ENCODE assay signal across 9 mouse cellular contexts in genomic region chr11:101131701-101132100, GRCm38 (mm10). TPM values are rescaled to one million over a fixed set of nuclear protein-coding genes. Genes with fewer than 3 reads are reported as not detected.
DNase-seq lines count a peak whose midpoint lies in the region; ATAC-seq and TF ChIP-seq lines count a peak whose summit lies in the region.
"Had no signal": no experiment of that assay in that cellular context is flagged by ENCODE, and none has a peak within 500 bp of the region (broad histone marks: within the 10 kb centered on the region; RNA-seq: fewer than 3 reads in every experiment).

No protein-coding gene starts in this region.

- no peak overlapping the region for H3K27ac ChIP-seq in hindbrain, postnatal 0 days
- no peak overlapping the region for H3K27ac ChIP-seq in hindbrain, embryonic 12.5 days
- no peak overlapping the region for H3K27ac ChIP-seq in thymus, adult 2 months (ENCODE audit: control insufficient read depth, insufficient read depth, low read length)
- H3K27ac ChIP-seq: embryonic facial prominence, embryonic 13.5 days had no signal

- peaks cover 2% of the 10 kb centered on the region; the same call in 1 of the 2 replicates for H3K36me3 ChIP-seq in hindbrain, postnatal 0 days (ENCODE audit: insufficient read depth, low read length)
- peaks cover 7% of the 10 kb centered on the region for H3K36me3 ChIP-seq in hindbrain, embryonic 12.5 days
- H3K36me3 ChIP-seq in thymus, adult 2 months (ENCODE audit: control insufficient read depth, insufficient read depth, low read length) = no peaks in the 10 kb centered on the region; the same call in 1 of the 2 replicates

- intact Hi-C loops in left cerebral cortex, postnatal 36 days (cut with DNase I) = no loop called here

- H3K27me3 ChIP-seq in hindbrain, postnatal 0 days (ENCODE audit: insufficient read depth, low read length) = no peaks in the 10 kb centered on the region
- no peaks in the 10 kb centered on the region for H3K27me3 ChIP-seq in hindbrain, embryonic 12.5 days
- H3K27me3 ChIP-seq in thymus, adult 2 months (ENCODE audit: control insufficient read depth, insufficient read depth, low read length) = no peaks in the 10 kb centered on the region
- H3K27me3 ChIP-seq: embryonic facial prominence, embryonic 13.5 days had no signal

- no peak overlapping the region for H3K9ac ChIP-seq in hindbrain, postnatal 0 days (replicated peaks; ENCODE audit: low read length)
- H3K9ac ChIP-seq in hindbrain, embryonic 12.5 days = no peak overlapping the region
- H3K9ac ChIP-seq: embryonic facial prominence, embryonic 13.5 days had no signal

- TF ChIP-seq CTCF in hindbrain, postnatal 0 days (IDR thresholded peaks at IDR 0.05; ENCODE audit: low read depth) = peak; percentile 64
- TF ChIP-seq CTCF in thymus, adult 2 months (IDR thresholded peaks at IDR 0.05; ENCODE audit: borderline replicate concordance, control insufficient read depth, extremely low read depth, insufficient read depth, low read length, poor library complexity) = no peak

- no peak for ATAC-seq in hindbrain, postnatal 0 days
- no peak for ATAC-seq in hindbrain, embryonic 12.5 days (ENCODE audit: low FRiP score)

- 90% methylated on average over 6 of the region's 6 CpGs for WGBS in hindbrain, postnatal 0 days
- 86% methylated on average over 6 of the region's 6 CpGs for WGBS in hindbrain, embryonic 12.5 days
- 99% methylated on average over 6 of the region's 6 CpGs for WGBS in thymus, adult 2 months

- TF ChIP-seq POLR2A in thymus, adult 2 months (IDR thresholded peaks at IDR 0.05; ENCODE audit: control insufficient read depth, extremely low read depth, insufficient read depth, low read length, poor library complexity) = no peak

- DNase-seq in hindbrain, postnatal 0 days (ENCODE audit: low spot score) = peak; percentile 79
- peak; percentile 42 for DNase-seq in thymus, postnatal 0 days (ENCODE audit: low spot score)
- no peak for DNase-seq in thymus, adult 2 months
- peak; percentile 38 to 65 for DNase-seq in cerebellum, postnatal 25 days
- DNase-seq in testis, postnatal 14 days (ENCODE audit: low spot score) = peak; percentile 66
- no peak for DNase-seq in frontal cortex, postnatal 14 days (ENCODE audit: low spot score in 2 of 2)
- DNase-seq in left cerebral cortex, postnatal 36 days (ENCODE audit: low spot score in 2 of 2) = no peak

- H3K4me2 ChIP-seq in hindbrain, postnatal 0 days (ENCODE audit: low read depth, low read length) = no peak overlapping the region
- H3K4me2 ChIP-seq in hindbrain, embryonic 12.5 days (replicated peaks) = no peak overlapping the region
- H3K4me2 ChIP-seq: embryonic facial prominence, embryonic 13.5 days had no signal

- no peaks in the 10 kb centered on the region for H3K9me3 ChIP-seq in hindbrain, postnatal 0 days (ENCODE audit: low read length)
- H3K9me3 ChIP-seq in hindbrain, embryonic 12.5 days (replicated peaks) = no peaks in the 10 kb centered on the region

- no peak overlapping the region for H3K4me3 ChIP-seq in hindbrain, postnatal 0 days (ENCODE audit: low read length)
- no peak overlapping the region for H3K4me3 ChIP-seq in hindbrain, embryonic 12.5 days
- no peak overlapping the region for H3K4me3 ChIP-seq in thymus, adult 2 months (ENCODE audit: control insufficient read depth, insufficient read depth, low read length)
- H3K4me3 ChIP-seq: embryonic facial prominence, embryonic 13.5 days had no signal

- no peaks in the 10 kb centered on the region for H3K4me1 ChIP-seq in hindbrain, postnatal 0 days (ENCODE audit: insufficient read depth, low read length)
- peaks cover 2% of the 10 kb centered on the region; the same call in 1 of the 2 replicates for H3K4me1 ChIP-seq in hindbrain, embryonic 12.5 days
- H3K4me1 ChIP-seq in thymus, adult 2 months (replicated peaks; ENCODE audit: control insufficient read depth, insufficient read depth, low read length) = 0 out of 2 replicates have a peak, but pooled peaks cover 2% of the 10 kb centered on the region
- H3K4me1 ChIP-seq: embryonic facial prominence, embryonic 13.5 days had no signal

RNA-seq across cellular contexts. Expression of gene Tubg1, which starts 12.0 kb away (rescaled TPM):
- 59.3 and 68.3 TPM in 2 replicates for total RNA-seq in hindbrain, postnatal 0 days (2014; rRNA removed)
- 71.5 and 72.8 TPM in 2 replicates for polyA plus RNA-seq in hindbrain, postnatal 0 days (2015; fragmentation: Nextera tagmentation; extraction: Ambion mirVana)
- polyA plus RNA-seq in hindbrain, embryonic 12.5 days (2016; fragmentation: Nextera tagmentation; extraction: Ambion mirVana) = 81.6 and 83.2 TPM in 2 replicates
- polyA plus RNA-seq in thymus, postnatal 0 days (2015; fragmentation: Nextera tagmentation; extraction: Ambion mirVana) = 73.0 and 80.2 TPM in 2 replicates
- 50.3 and 67.4 TPM in 2 replicates for polyA plus RNA-seq in thymus, adult 2 months (2012; rRNA removed)
- total RNA-seq in left cerebral cortex, postnatal 36 days (2021) = 10 to 100 TPM; 45.7 to 49.2 TPM

RNA-seq across cellular contexts. Expression of gene Retreg3, which starts 12.0 kb away (rescaled TPM):
- total RNA-seq in hindbrain, postnatal 0 days (2014; rRNA removed) = 56.8 and 68.4 TPM in 2 replicates
- 23.4 and 24.7 TPM in 2 replicates for polyA plus RNA-seq in hindbrain, postnatal 0 days (2015; fragmentation: Nextera tagmentation; extraction: Ambion mirVana)
- polyA plus RNA-seq in hindbrain, embryonic 12.5 days (2016; fragmentation: Nextera tagmentation; extraction: Ambion mirVana) = 23.2 and 25.1 TPM in 2 replicates
- polyA plus RNA-seq in thymus, postnatal 0 days (2015; fragmentation: Nextera tagmentation; extraction: Ambion mirVana) = 20.9 and 22.2 TPM in 2 replicates
- polyA plus RNA-seq in thymus, adult 2 months (2012; rRNA removed) = 118 and 130 TPM in 2 replicates
- total RNA-seq in left cerebral cortex, postnatal 36 days (2021) = 10 to 100 TPM; 53.8 to 58.0 TPM

RNA-seq across cellular contexts. Expression of gene Tubg2, which starts 24.0 kb away (rescaled TPM):
- total RNA-seq in hindbrain, postnatal 0 days (2014; rRNA removed) = 29.7 and 40.8 TPM in 2 replicates
- polyA plus RNA-seq in hindbrain, postnatal 0 days (2015; fragmentation: Nextera tagmentation; extraction: Ambion mirVana) = 57.7 and 62.8 TPM in 2 replicates
- polyA plus RNA-seq in hindbrain, embryonic 12.5 days (2016; fragmentation: Nextera tagmentation; extraction: Ambion mirVana) = 10.4 and 12.9 TPM in 2 replicates
- 1.5 and 1.6 TPM in 2 replicates for polyA plus RNA-seq in thymus, postnatal 0 days (2015; fragmentation: Nextera tagmentation; extraction: Ambion mirVana)
- 2.6 and 3.3 TPM in 2 replicates for polyA plus RNA-seq in thymus, adult 2 months (2012; rRNA removed)
- total RNA-seq in left cerebral cortex, postnatal 36 days (2021) = 10 to 100 TPM; 49.7 to 62.4 TPM

RNA-seq across cellular contexts. Expression of gene Psmc3ip, which starts 36.5 kb away (rescaled TPM):
- 2.9 and 5.5 TPM in 2 replicates for total RNA-seq in hindbrain, postnatal 0 days (2014; rRNA removed)
- 16.3 and 17.5 TPM in 2 replicates for polyA plus RNA-seq in hindbrain, postnatal 0 days (2015; fragmentation: Nextera tagmentation; extraction: Ambion mirVana)
- polyA plus RNA-seq in hindbrain, embryonic 12.5 days (2016; fragmentation: Nextera tagmentation; extraction: Ambion mirVana) = 30.5 and 34.3 TPM in 2 replicates
- polyA plus RNA-seq in thymus, postnatal 0 days (2015; fragmentation: Nextera tagmentation; extraction: Ambion mirVana) = 34.6 and 39.0 TPM in 2 replicates
- 6.0 and 6.1 TPM in 2 replicates for polyA plus RNA-seq in thymus, adult 2 months (2012; rRNA removed)
- total RNA-seq in left cerebral cortex, postnatal 36 days (2021) = 1 to 10 TPM; 2.1 to 3.1 TPM

RNA-seq across cellular contexts. Expression of gene Cntnap1, which starts 38.6 kb away (rescaled TPM):
- 25.4 and 28.9 TPM in 2 replicates for total RNA-seq in hindbrain, postnatal 0 days (2014; rRNA removed)
- polyA plus RNA-seq in hindbrain, postnatal 0 days (2015; fragmentation: Nextera tagmentation; extraction: Ambion mirVana) = 5.8 and 6.5 TPM in 2 replicates
- polyA plus RNA-seq in hindbrain, embryonic 12.5 days (2016; fragmentation: Nextera tagmentation; extraction: Ambion mirVana) = 0.97 and 1.2 TPM in 2 replicates
- 0.32 and 0.53 TPM in 2 replicates for polyA plus RNA-seq in thymus, postnatal 0 days (2015; fragmentation: Nextera tagmentation; extraction: Ambion mirVana)
- polyA plus RNA-seq in thymus, adult 2 months (2012; rRNA removed) = 4.5 and 5.3 TPM in 2 replicates
- 100 to 1,000 TPM; 167 to 172 TPM for total RNA-seq in left cerebral cortex, postnatal 36 days (2021)

Comparison
In these comparisons a context has a peak if more than half of its experiments do, and no peak if none do; other contexts are left out.
1. DNase-seq: peak in hindbrain, postnatal 0 days (single experiment), thymus, postnatal 0 days (single experiment), cerebellum, postnatal 25 days (2 of 2) and testis, postnatal 14 days (single experiment); none in thymus, adult 2 months (single experiment), frontal cortex, postnatal 14 days (0 of 2) and left cerebral cortex, postnatal 36 days (0 of 2).